Mouse (Mus musculus): ENCODE data around the gene Aldh1a1. TPM values are rescaled to one million over a fixed set of nuclear protein-coding genes. Genes with fewer than 3 reads are reported as not detected.
"Not testable (repeated sequence)": the region's sequence is repeated elsewhere in the genome, so short reads cannot be mapped to it uniquely, and the experiment has no call there.

The Aldh1a1 gene
- total RNA-seq, 1 experiment from 2014 or later, result 8.8 TPM

DNA sequence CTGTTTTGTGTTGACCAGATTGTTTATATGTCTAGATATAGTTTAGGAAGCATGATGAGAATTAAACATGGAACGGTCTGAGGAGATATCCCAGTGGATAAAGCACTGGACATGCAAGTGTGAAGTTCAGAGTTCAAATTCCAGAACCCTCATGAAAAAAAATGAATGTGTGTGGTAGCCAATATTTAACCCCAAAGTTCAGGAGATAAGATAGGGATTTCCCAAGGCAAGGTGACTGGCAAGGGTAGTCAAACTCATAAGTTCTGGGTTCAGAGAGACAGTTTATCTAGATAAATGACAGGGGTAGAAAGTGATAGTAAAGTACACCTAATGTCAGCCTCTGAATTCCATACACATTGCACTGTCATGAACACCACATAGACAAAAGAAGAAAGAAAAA, 138.5 kb downstream of the Aldh1a1 start:
- ATAC-seq (replicated peaks; ENCODE audit: insufficient number of reproducible peaks, low FRiP score, low TSS enrichment, poor library complexity, severe bottlenecking), result no peak

DNA sequence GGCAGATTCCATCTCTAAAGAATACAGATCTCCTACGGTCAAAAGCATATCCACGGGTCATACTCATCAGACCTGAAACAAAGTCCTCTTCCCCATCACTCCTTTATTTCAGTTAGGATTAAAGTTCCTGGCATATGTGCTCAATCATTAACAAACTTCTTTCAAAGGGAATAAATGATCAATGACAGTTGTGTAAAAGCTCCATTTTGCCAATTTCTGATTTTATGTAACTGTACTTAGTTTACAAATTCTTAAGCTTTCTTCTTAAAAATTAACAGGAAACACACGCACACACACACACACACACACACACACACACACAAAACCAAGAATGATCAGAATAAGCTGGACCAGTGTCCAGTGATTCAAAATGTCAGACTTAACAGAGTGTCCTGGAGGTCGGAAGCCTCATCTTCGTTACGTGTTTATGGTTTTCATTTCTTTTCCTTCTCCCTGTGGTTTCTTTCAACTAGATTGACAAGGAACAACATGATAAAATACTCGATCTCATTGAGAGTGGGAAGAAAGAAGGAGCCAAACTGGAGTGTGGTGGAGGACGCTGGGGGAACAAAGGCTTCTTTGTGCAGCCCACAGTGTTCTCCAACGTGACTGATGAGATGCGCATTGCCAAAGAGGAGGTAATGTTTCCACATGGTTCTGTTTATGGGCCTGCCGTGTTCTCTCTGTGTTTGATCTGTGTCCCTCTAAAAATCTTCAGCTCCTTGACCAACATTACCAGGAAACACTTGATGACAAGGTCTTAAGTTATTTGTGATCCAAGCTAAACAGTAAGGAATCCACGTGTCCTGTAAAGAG, 141.6 kb downstream of the Aldh1a1 start:
- no peak for ATAC-seq (replicated peaks; ENCODE audit: insufficient number of reproducible peaks, low FRiP score, low TSS enrichment, poor library complexity, severe bottlenecking)

DNA sequence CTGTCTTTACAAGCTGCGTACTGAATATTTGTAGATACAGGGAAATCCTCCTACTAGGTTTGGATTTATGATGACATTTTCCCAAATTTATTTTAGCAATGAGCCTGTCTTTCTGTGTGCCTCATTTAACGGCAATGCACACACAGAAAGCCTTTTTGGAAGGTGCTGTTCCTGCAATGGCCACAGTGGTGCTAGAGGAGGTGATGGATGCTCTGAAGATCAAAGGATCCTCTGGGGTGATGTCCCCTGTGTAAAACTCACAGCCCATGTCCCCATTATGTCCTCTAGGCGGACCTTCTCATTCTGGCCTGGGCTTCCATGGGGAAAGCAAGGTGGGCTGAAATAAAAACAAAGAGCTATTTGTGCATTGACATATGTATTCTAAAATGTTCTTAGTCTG, 151.8 kb downstream of the Aldh1a1 start:
- ATAC-seq (replicated peaks; ENCODE audit: insufficient number of reproducible peaks, low FRiP score, low TSS enrichment, poor library complexity, severe bottlenecking), result no peak

DNA sequence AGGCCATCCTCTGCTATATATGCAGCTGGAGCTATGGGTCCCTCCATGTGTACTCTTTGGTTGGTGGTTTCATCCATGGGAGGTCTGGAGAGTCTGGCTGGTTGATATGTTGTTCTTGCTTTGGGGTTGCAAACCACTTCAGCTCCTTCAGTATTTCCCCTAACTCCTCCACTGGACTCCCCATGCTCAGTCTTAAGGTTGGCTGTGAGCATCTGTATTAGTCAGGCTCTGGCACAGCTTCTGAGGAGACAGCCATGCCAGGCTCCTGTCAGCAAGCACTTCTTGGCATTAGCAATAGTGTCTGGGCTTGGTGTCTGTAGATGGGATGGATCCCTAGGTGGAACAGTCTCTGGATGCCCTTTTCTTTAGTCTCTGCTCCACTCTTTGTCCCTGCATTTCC, 155.0 kb downstream of the Aldh1a1 start:
- ATAC-seq (replicated peaks; ENCODE audit: insufficient number of reproducible peaks, low FRiP score, low TSS enrichment, poor library complexity, severe bottlenecking), result not testable (repeated sequence)

DNA sequence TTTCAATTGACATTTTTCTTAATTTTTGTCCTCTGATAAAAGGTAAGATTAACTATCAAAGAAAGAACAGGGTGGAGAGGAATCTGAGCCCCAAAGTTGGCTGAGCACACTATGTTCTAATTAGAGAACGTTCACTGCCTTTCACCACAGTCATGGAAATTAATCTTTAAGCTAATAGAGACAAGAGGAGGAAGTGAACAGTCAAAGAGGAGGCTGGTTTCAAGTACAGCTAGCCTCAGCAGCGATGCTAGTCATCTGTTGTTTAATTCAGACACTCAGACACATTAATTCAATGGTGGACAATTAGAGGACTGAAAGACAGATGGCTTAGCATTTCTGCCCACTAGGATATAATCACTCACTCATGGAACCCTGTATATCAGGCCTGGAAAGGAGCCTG, 157.5 kb downstream of the Aldh1a1 start:
- ATAC-seq (replicated peaks; ENCODE audit: insufficient number of reproducible peaks, low FRiP score, low TSS enrichment, poor library complexity, severe bottlenecking), result no peak

DNA sequence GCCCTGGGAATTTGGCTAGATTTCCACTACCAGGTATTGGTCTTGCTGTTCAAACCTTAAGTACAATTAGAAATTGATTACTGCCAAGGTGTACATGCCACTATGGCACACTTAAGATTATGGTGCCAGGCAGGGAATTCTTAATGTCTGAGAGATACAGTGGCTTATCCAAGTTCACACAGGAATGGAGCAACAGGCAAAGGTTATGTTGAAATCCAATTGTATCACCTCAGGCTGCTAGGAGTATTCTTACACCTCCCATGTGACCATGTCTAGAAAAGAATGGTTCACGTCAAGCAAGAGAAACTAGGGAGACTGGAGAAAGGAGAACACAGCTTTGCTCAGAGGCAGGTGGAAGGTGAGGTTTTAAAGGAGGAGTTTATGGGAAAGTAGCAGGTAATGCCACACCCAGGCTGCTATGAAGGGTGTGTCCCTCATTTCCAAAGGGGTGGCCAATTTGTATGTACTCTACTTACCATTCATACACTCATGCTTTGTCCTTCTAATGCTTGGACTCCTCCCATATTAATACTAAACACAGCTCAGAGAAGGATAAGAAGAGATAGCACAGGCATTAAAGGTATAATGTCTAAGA, 160.7 kb downstream of the Aldh1a1 start:
- no peak for ATAC-seq (replicated peaks; ENCODE audit: insufficient number of reproducible peaks, low FRiP score, low TSS enrichment, poor library complexity, severe bottlenecking)

DNA sequence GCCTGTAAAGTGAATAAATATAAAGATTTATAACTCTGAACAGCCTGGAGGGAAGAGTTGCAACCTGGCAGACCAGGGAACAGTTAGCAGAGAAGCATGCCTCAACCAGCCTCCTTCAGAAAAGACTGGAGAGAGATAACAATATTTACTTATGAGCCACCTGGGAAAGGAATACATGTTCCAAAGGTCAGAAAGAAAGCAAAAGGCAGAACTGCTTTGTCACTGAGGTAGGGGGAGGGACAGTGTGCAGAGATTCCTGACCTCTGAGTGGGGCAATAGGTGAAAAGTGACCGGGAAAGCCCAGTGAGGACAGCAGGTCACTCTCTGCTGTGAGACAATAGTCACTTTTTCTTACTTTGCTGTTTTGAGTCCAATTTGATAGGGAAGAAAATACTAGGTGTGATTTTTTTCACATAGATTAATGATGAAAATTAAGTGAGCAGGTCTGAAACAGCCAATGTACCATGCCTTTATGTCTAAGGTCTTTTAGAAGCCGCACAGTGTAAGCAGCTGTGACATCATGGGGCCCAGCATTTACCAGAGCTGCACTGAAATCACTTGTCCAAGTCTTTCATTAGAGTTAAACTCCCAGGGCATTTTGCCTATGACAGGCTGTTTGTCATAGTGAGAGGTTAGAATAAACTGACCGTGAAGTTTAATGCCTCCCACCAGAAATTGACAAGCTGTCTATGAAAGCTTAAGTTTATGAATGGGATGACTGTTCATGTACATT, 161.8 kb downstream of the Aldh1a1 start:
- no peak for ATAC-seq (replicated peaks; ENCODE audit: insufficient number of reproducible peaks, low FRiP score, low TSS enrichment, poor library complexity, severe bottlenecking)

DNA sequence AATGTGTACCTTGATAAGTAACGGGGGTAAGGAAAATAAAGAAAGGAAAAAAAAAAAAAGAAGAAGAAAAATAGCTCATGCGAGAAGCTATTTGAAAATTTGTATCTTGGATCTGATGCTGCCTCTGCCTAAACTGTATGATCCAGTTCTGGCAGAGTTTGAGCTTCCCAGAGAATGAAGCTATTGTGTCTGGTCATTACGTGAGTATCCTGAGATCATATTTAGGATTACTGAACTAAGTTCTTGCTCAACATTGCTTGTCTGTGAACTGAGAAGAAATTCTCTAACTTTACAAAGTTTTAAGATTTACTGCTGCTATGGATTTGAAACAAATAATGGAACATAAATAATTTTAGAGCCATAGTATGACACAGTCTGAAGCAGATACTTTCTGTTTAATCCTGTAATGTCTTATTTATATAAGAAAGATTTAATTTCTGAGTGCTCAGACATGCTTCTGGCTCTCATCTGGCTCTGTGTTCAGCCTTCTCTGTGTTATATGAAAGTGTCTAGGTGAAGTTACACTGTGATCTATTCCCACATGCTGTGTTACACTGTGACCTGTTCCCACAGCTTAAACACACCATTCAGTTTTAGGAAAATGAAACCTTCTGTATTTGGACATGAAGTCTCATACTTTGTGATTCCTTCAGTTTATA, 185.3 kb downstream of the Aldh1a1 start:
- ATAC-seq (replicated peaks; ENCODE audit: insufficient number of reproducible peaks, low FRiP score, low TSS enrichment, poor library complexity, severe bottlenecking), result no peak

Other genes with a start within 250 kb of the Aldh1a1 start
- gene Anxa1, start 101.8 kb upstream of the Aldh1a1 start, total RNA-seq (2017), result 354 to 449 TPM (median 418 TPM) in 3 replicates
- not detected in 3 replicates for gene Aldh1a7, start 234.8 kb downstream of the Aldh1a1 start, total RNA-seq (2017)